Mouse (Mus musculus) MEL (cell line): ENCODE measurements at regions not wholly inside any gene's neighbourhood (a gene's known extent, or its start where the extent isn't known, plus 50 kb on each side); places are given as distances from the start of the nearest gene placed in this dataset.

Experiments
- DNase-seq: peaks from one replicate; pipeline ENCODE4 v3.0.0; 2011; ENCODE audit warnings: low read depth, low spot score
- H3K27ac ChIP-seq: 2 replicates; pipeline ENCODE4 v1.5.1; 2012; ENCODE audit warnings: low read depth, mild to moderate bottlenecking, control low read depth, low read length, moderate library complexity; ENCODE audit not compliant: control insufficient read depth
- H3K27me3 ChIP-seq, 2 experiments: fragments of 150-350 bp in 1 of 2; sonication (generic) in 1 of 2; 2 replicates each; pipeline ENCODE4 v1.6.1; 2012; ENCODE audit warnings: low read length in 2 of 2, mild to moderate bottlenecking in 2 of 2, improper control_type of control experiment in 1 of 2, moderate library complexity in 1 of 2; ENCODE audit not compliant: insufficient read depth in 2 of 2, control insufficient read depth in 1 of 2
- H3K36me3 ChIP-seq, 2 experiments: 2 replicates each; pipeline ENCODE4 v1.6.1; 2012 to 2014; ENCODE audit warnings: low read length in 2 of 2, improper control_type of control experiment in 1 of 2, inconsistent platforms in 1 of 2, mild to moderate bottlenecking in 1 of 2; ENCODE audit not compliant: insufficient read depth in 2 of 2, control insufficient read depth in 1 of 2
- H3K4me1 ChIP-seq, 2 experiments: fragments of 150-350 bp in 1 of 2; sonication (generic) in 1 of 2; 2 replicates each; pipeline ENCODE4 v1.6.1; 2012; ENCODE audit warnings: low read length in 2 of 2, improper control_type of control experiment in 1 of 2, mild to moderate bottlenecking in 1 of 2; ENCODE audit not compliant: insufficient read depth in 2 of 2, control insufficient read depth in 1 of 2
- H3K4me3 ChIP-seq, 2 experiments: fragments of 150-350 bp in 1 of 2; sonication (generic) in 1 of 2; 2 replicates each; pipeline ENCODE4 v1.5.1; 2012; ENCODE audit warnings: low read depth in 2 of 2, low read length in 2 of 2, mild to moderate bottlenecking in 2 of 2, moderate library complexity in 2 of 2, control low read depth in 1 of 2, improper control_type of control experiment in 1 of 2; ENCODE audit not compliant: control insufficient read depth in 1 of 2, insufficient read depth in 1 of 2
- H3K79me2 ChIP-seq: 2 replicates; pipeline ENCODE4 v1.6.1; 2012; ENCODE audit warnings: mild to moderate bottlenecking, low read length, moderate library complexity; ENCODE audit not compliant: control insufficient read depth, poor library complexity, insufficient read depth
- H3K9ac ChIP-seq: 2 replicates; pipeline ENCODE4 v1.6.1; 2012; ENCODE audit warnings: low read depth, mild to moderate bottlenecking, control low read depth, low read length, moderate library complexity; ENCODE audit not compliant: control insufficient read depth, poor library complexity, severe bottlenecking
- H3K9me3 ChIP-seq: fragments of 150-350 bp; sonication (generic); replicated peaks from 2 replicates; pipeline ENCODE4 v1.6.1; 2012; ENCODE audit warnings: mild to moderate bottlenecking, low read length, improper control_type of control experiment, moderate library complexity; ENCODE audit not compliant: insufficient read depth
- CHD1 ChIP-seq: IDR thresholded peaks from 2 replicates; pipeline ENCODE4 v1.6.1; 2012; ENCODE audit warnings: low read depth, mild to moderate bottlenecking, inconsistent platforms, low read length, improper control_type of control experiment
- CHD2 ChIP-seq: IDR thresholded peaks from 2 replicates; pipeline ENCODE4 v1.6.1; 2011; ENCODE audit warnings: low read length, improper control_type of control experiment
- CTCF ChIP-seq, 3 experiments: IDR thresholded peaks in 2 of 3; conservative IDR thresholded peaks in 1 of 3; 2 replicates each; pipeline ENCODE4 v1.5.1; 2011 to 2012; ENCODE audit warnings: low read length in 3 of 3, low read depth in 2 of 3, mild to moderate bottlenecking in 2 of 3, improper control_type of control experiment in 1 of 3, inconsistent platforms in 1 of 3, mixed read lengths in 1 of 3, moderate library complexity in 1 of 3; ENCODE audit not compliant: control insufficient read depth in 1 of 3, insufficient read depth in 1 of 3, poor library complexity in 1 of 3, severe bottlenecking in 1 of 3
- ELF1 ChIP-seq: IDR thresholded peaks from 2 replicates; pipeline ENCODE4 v1.6.1; 2014; ENCODE audit warnings: low read depth, mild to moderate bottlenecking, inconsistent platforms, low read length, improper control_type of control experiment, moderate library complexity
- EP300 ChIP-seq, 2 experiments: IDR thresholded peaks; 2 replicates each; pipeline ENCODE4 v1.6.1; 2011; ENCODE audit warnings: improper control_type of control experiment in 2 of 2, low read length in 2 of 2, low read depth in 1 of 2, mild to moderate bottlenecking in 1 of 2
- ETS1 ChIP-seq: IDR thresholded peaks from 2 replicates; pipeline ENCODE4 v1.6.1; 2012; ENCODE audit warnings: low read depth, mild to moderate bottlenecking, inconsistent platforms, low read length, improper control_type of control experiment, moderate library complexity
- GATA1 ChIP-seq: IDR thresholded peaks from 2 replicates; pipeline ENCODE4 v1.6.1; 2011; ENCODE audit warnings: low read depth, low read length, improper control_type of control experiment
- JUND ChIP-seq: IDR thresholded peaks from 2 replicates; pipeline ENCODE4 v1.6.1; 2011; ENCODE audit warnings: low read depth, mild to moderate bottlenecking, improper control_type of control experiment, low read length
- MAFK ChIP-seq: IDR thresholded peaks from 2 replicates; pipeline ENCODE4 v1.6.1; 2011; ENCODE audit warnings: low read depth, mild to moderate bottlenecking, low read length, improper control_type of control experiment, borderline replicate concordance
- MAX ChIP-seq: IDR thresholded peaks from 2 replicates; pipeline ENCODE4 v1.6.1; 2011; ENCODE audit warnings: low read length, improper control_type of control experiment
- MEF2A ChIP-seq: IDR thresholded peaks from 2 replicates; pipeline ENCODE4 v1.6.1; 2014; ENCODE audit warnings: low read depth, mild to moderate bottlenecking, inconsistent platforms, low read length, improper control_type of control experiment; ENCODE audit not compliant: poor library complexity, insufficient replicate concordance, severe bottlenecking; ENCODE audit errors: extremely low read depth
- MXI1 ChIP-seq: IDR thresholded peaks from 2 replicates; pipeline ENCODE4 v1.6.1; 2011; ENCODE audit warnings: mild to moderate bottlenecking, low read depth, low read length, improper control_type of control experiment
- MYB ChIP-seq: IDR thresholded peaks from 2 replicates; pipeline ENCODE4 v1.6.1; 2011; ENCODE audit warnings: mild to moderate bottlenecking, low read depth, low read length, improper control_type of control experiment
- MYC ChIP-seq: IDR thresholded peaks from 2 replicates; pipeline ENCODE4 v1.6.1; 2011; ENCODE audit warnings: low read depth, mild to moderate bottlenecking, low read length, improper control_type of control experiment, moderate library complexity
- NELFE ChIP-seq: IDR thresholded peaks from 2 replicates; pipeline ENCODE4 v1.6.1; 2011; ENCODE audit warnings: low read depth, low read length, improper control_type of control experiment
- NRF1 ChIP-seq: IDR thresholded peaks from 2 replicates; pipeline ENCODE4 v1.6.1; 2014; ENCODE audit warnings: low read depth, mild to moderate bottlenecking, inconsistent platforms, low read length, improper control_type of control experiment, moderate library complexity; ENCODE audit not compliant: poor library complexity, insufficient read depth, severe bottlenecking
- RAD21 ChIP-seq: IDR thresholded peaks from 2 replicates; pipeline ENCODE4 v1.6.1; 2011; ENCODE audit warnings: mild to moderate bottlenecking, low read depth, low read length, improper control_type of control experiment
- RCOR1 ChIP-seq: IDR thresholded peaks from 2 replicates; pipeline ENCODE4 v1.6.1; 2012; ENCODE audit warnings: low read depth, mild to moderate bottlenecking, inconsistent platforms, low read length, improper control_type of control experiment
- SMC3 ChIP-seq: IDR thresholded peaks from 2 replicates; pipeline ENCODE4 v1.6.1; 2011; ENCODE audit warnings: low read depth, low read length, improper control_type of control experiment
- TBP ChIP-seq: IDR thresholded peaks from 2 replicates; pipeline ENCODE4 v1.8.0; 2011; ENCODE audit warnings: low read depth, low read length, improper control_type of control experiment
- USF2 ChIP-seq, 2 experiments: IDR thresholded peaks; 2 replicates each; pipeline ENCODE4 v1.6.1; 2011 to 2012; ENCODE audit warnings: improper control_type of control experiment in 2 of 2, low read length in 2 of 2, borderline replicate concordance in 1 of 2, inconsistent platforms in 1 of 2, low read depth in 1 of 2, mild to moderate bottlenecking in 1 of 2; ENCODE audit not compliant: insufficient read depth in 1 of 2
- ZKSCAN1 ChIP-seq: IDR thresholded peaks from 2 replicates; pipeline ENCODE4 v1.6.1; 2012; ENCODE audit warnings: low read depth, mild to moderate bottlenecking, inconsistent platforms, low read length, improper control_type of control experiment, moderate library complexity
- ZNF384 ChIP-seq: IDR thresholded peaks from 2 replicates; pipeline ENCODE4 v1.6.1; 2012; ENCODE audit warnings: low read depth, mild to moderate bottlenecking, inconsistent platforms, low read length, improper control_type of control experiment

DNA sequence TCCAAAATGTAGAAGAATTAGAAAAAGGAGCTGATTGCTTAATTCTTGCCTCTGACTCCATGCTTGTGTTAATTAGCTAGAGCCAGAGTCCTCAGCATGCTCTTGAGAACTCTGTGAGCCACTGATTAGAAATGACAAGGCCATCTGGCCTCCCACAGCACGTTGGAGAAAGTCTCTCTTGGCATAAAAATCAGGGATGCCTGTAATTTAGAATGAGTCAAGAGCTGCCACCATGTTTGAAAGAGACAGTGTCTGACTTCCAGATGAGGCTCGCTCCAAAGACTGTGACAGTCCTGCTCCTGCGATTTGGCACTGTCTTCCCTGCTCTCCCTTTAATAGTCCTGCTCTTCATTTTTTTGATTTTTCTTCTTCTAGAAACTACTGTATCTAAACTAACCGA is 374.6 kb downstream of the Ipo11 start:
- no peak for TF ChIP-seq MAX
- no peak for TF ChIP-seq USF2 (IDR thresholded peaks at IDR 0.05; ENCODE audit: borderline replicate concordance in 1 of 2, insufficient read depth in 1 of 2, low read depth in 1 of 2, low read length in 2 of 2)
- TF ChIP-seq EP300 (IDR thresholded peaks at IDR 0.05; ENCODE audit: low read depth in 1 of 2, low read length in 2 of 2): no peak
- TF ChIP-seq RCOR1: no peak
- H3K9ac ChIP-seq: no peak overlapping the region
- H3K4me3 ChIP-seq: no peak overlapping the region
- no peaks in the 10 kb centered on the region for H3K4me1 ChIP-seq
- H3K9me3 ChIP-seq: no peaks in the 10 kb centered on the region
- H3K79me2 ChIP-seq: no peaks in the 10 kb centered on the region
- no peak for DNase-seq
- no peak overlapping the region for H3K27ac ChIP-seq
- H3K36me3 ChIP-seq: no peaks in the 10 kb centered on the region
- no peaks in the 10 kb centered on the region for H3K27me3 ChIP-seq

- Histone ChIP-seq H3K79me2 (no peaks in the 10 kb centered on the region), H3K36me3 (no peaks in the 10 kb centered on the region), H3K4me3 (no peak overlapping the region), H3K9ac (no peak overlapping the region), H3K27ac (no peak overlapping the region), H3K27me3 (no peaks in the 10 kb centered on the region), H3K4me1 (no peaks in the 10 kb centered on the region), H3K9me3 (no peaks in the 10 kb centered on the region)
- no peak for TF ChIP-seq CHD2
- TF ChIP-seq MYB: no peak
- TF ChIP-seq NRF1: no peak
- TF ChIP-seq CHD1: no peak
- TF ChIP-seq NELFE: no peak
- TF ChIP-seq ELF1: no peak
- no peak for TF ChIP-seq JUND
- no peak for DNase-seq
These were observed 411.2 kb downstream of the Ipo11 start for GRCm38 (mm10) chr13:106525406-106526206.

GRCm38 (mm10) chr13:106514510-106515169 is 422.1 kb downstream of the Ipo11 start:
- DNase-seq: no peak
- no peaks in the 10 kb centered on the region for H3K4me1 ChIP-seq
- H3K27ac ChIP-seq: no peak overlapping the region
- TF ChIP-seq CHD2 (no peak), RCOR1 (no peak), MYB (no peak), USF2 (IDR thresholded peaks at IDR 0.05; ENCODE audit: borderline replicate concordance in 1 of 2, insufficient read depth in 1 of 2, low read depth in 1 of 2, low read length in 2 of 2) (no peak), SMC3 (no peak), JUND (no peak), ZKSCAN1 (no peak), TBP (no peak), MYC (no peak), NRF1 (no peak), MEF2A (no peak), GATA1 (no peak), MXI1 (no peak), RAD21 (no peak), ETS1 (no peak), CTCF (IDR thresholded peaks at IDR 0.05 in 2 of 3, conservative IDR thresholded peaks at IDR 0.05 in 1 of 3; ENCODE audit: control insufficient read depth in 1 of 3, insufficient read depth in 1 of 3, low read depth in 2 of 3, low read length in 3 of 3, poor library complexity in 1 of 3, severe bottlenecking in 1 of 3) (no peak), ZNF384 (no peak), MAFK (no peak), ELF1 (no peak)

More at GRCm38 (mm10) chr13:106514510-106515169, 422.1 kb downstream of the Ipo11 start:
- Histone ChIP-seq H3K9me3 (no peaks in the 10 kb centered on the region), H3K27me3 (no peaks in the 10 kb centered on the region), H3K79me2 (no peaks in the 10 kb centered on the region), H3K36me3 (no peaks in the 10 kb centered on the region), H3K9ac (no peak overlapping the region), H3K4me3 (no peak overlapping the region)
